ENCODE assay signal across 8 mouse cellular contexts in genomic region chr1:156040731-156041401, GRCm38 (mm10). TPM values are rescaled to one million over a fixed set of nuclear protein-coding genes. Genes with fewer than 3 reads are reported as not detected.
DNase-seq lines count a peak whose midpoint lies in the region; ATAC-seq lines count a peak whose summit lies in the region.

No protein-coding gene starts in this region.

- H3K4me2 ChIP-seq in hindbrain, embryonic 14.5 days (replicated peaks): peak overlapping the region; percentile 61

- H3K27me3 ChIP-seq in hindbrain, embryonic 14.5 days (ENCODE audit: control insufficient read depth, insufficient read depth, low read length): no peaks in the 10 kb centered on the region

- H3K4me3 ChIP-seq in hindbrain, embryonic 14.5 days (replicated peaks; ENCODE audit: low read length): peak overlapping the region; percentile 54

- H3K36me3 ChIP-seq in hindbrain, embryonic 14.5 days (replicated peaks; ENCODE audit: control insufficient read depth, insufficient read depth): peaks cover 14% of the 10 kb centered on the region

- peak; percentile 85 for ATAC-seq in hindbrain, embryonic 14.5 days (ENCODE audit: low FRiP score)

- peak; percentile 86 for DNase-seq in T-cell, adult 2 months (ENCODE audit: low spot score)
- DNase-seq in cerebellum, postnatal 25 days: peak; percentile 91 to 95
- DNase-seq in frontal cortex, postnatal 25 days (ENCODE audit: low spot score in 2 of 2): peak; percentile 68 to 80
- DNase-seq in hindbrain, embryonic 14.5 days (ENCODE audit: low spot score): peak; percentile 88
- peak; percentile 85 to 89 for DNase-seq in layer of hippocampus, postnatal 36 days
- DNase-seq in lung, postnatal 25 days (ENCODE audit: low spot score): peak; percentile 96
- DNase-seq in retina, adult 2 months (ENCODE audit: low read depth, low spot score): peak; percentile 73
- DNase-seq in thymus, postnatal 25 days: peak; percentile 89

- no peaks in the 10 kb centered on the region for H3K9me3 ChIP-seq in hindbrain, embryonic 14.5 days (ENCODE audit: control insufficient read depth, low read length)

- WGBS in hindbrain, embryonic 14.5 days: 2% methylated on average over 22 of the region's 22 CpGs

- H3K27ac ChIP-seq in hindbrain, embryonic 14.5 days: peak overlapping the region; percentile 23

- peaks cover 25% of the 10 kb centered on the region for H3K4me1 ChIP-seq in hindbrain, embryonic 14.5 days (replicated peaks; ENCODE audit: control insufficient read depth, insufficient read depth, low read length)

- H3K9ac ChIP-seq in hindbrain, embryonic 14.5 days: peak overlapping the region; percentile 68

RNA-seq across cellular contexts. Expression of gene Tor1aip1, which starts 4.6 kb away (rescaled TPM):
- 18.3 and 19.4 TPM in 2 replicates for polyA plus RNA-seq in hindbrain, embryonic 14.5 days (2014; fragmentation: Nextera tagmentation; extraction: Ambion mirVana)
- total RNA-seq in layer of hippocampus, postnatal 36 days (2021): 10 to 100 TPM; 33.6 to 34.8 TPM

RNA-seq across cellular contexts. Expression of gene Tor1aip2, which starts 5.7 kb away (rescaled TPM):
- polyA plus RNA-seq in hindbrain, embryonic 14.5 days (2014; fragmentation: Nextera tagmentation; extraction: Ambion mirVana): 71.0 and 74.7 TPM in 2 replicates
- 10 to 100 TPM; 54.7 to 63.6 TPM for total RNA-seq in layer of hippocampus, postnatal 36 days (2021)

Comparison
In these comparisons a context has a peak if more than half of its experiments do, and no peak if none do; other contexts are left out.
1. Peak in every context shown above with its lines: DNase-seq, ATAC-seq, H3K4me3 ChIP-seq and H3K27ac ChIP-seq.